Mouse (Mus musculus) hindbrain, postnatal 0 days (tissue): ENCODE data around the gene Mettl5. TPM values are rescaled to one million over a fixed set of nuclear protein-coding genes. Genes with fewer than 3 reads are reported as not detected.

Experiments used
- ATAC-seq: fragments of 200-750 bp; cut with Nextera tagmentation; 2 replicates; pipeline ENCODE4 v1.8.0; 2017; ENCODE audit warnings: mild to moderate bottlenecking, moderate TSS enrichment, moderate library complexity
- DNase-seq: peaks from one replicate; pipeline ENCODE4 v3.0.0-alpha.2; 2015; ENCODE audit warnings: low spot score
- H3K27ac ChIP-seq: fragments of 300-500 bp; sonication (generic); 2 replicates; pipeline ENCODE4 v1.5.1; 2014; ENCODE audit warnings: mild to moderate bottlenecking
- H3K27me3 ChIP-seq: fragments of 300-500 bp; sonication (generic); 2 replicates; pipeline ENCODE4 v1.6.1; 2014; ENCODE audit warnings: low read length, mixed read lengths; ENCODE audit not compliant: insufficient read depth
- H3K36me3 ChIP-seq: fragments of 300-500 bp; sonication (generic); 2 replicates; pipeline ENCODE4 v1.6.1; 2014; ENCODE audit warnings: low read length, mixed read lengths; ENCODE audit not compliant: insufficient read depth
- H3K4me1 ChIP-seq: fragments of 300-500 bp; sonication (generic); 2 replicates; pipeline ENCODE4 v1.6.1; 2014; ENCODE audit warnings: antibody characterized with exemption, low read length, mixed read lengths; ENCODE audit not compliant: insufficient read depth
- H3K4me2 ChIP-seq: fragments of 300-500 bp; sonication (generic); 2 replicates; pipeline ENCODE4 v1.6.1; 2014; ENCODE audit warnings: low read depth, mild to moderate bottlenecking, low read length, moderate library complexity, mixed read lengths
- H3K4me3 ChIP-seq: fragments of 300-500 bp; sonication (generic); 2 replicates; pipeline ENCODE4 v1.5.1; 2014; ENCODE audit warnings: low read length
- H3K9ac ChIP-seq: fragments of 300-500 bp; sonication (generic); replicated peaks from 2 replicates; pipeline ENCODE4 v1.6.1; 2014; ENCODE audit warnings: mild to moderate bottlenecking, low read length, moderate library complexity, mixed read lengths
- H3K9me3 ChIP-seq: fragments of 300-500 bp; sonication (generic); 2 replicates; pipeline ENCODE4 v1.6.1; 2016; ENCODE audit warnings: low read length, mixed read lengths
- CTCF ChIP-seq: IDR thresholded peaks from 2 replicates; pipeline ENCODE4 v1.5.1; 2016; ENCODE audit warnings: antibody characterized with exemption, control low read depth, low read depth
- WGBS: fragments of 180-500 bp; shearing (Covaris S2); extraction: QIAGEN DNeasy Blood & Tissue Kit; methylation state at CpG from one replicate; pipeline ENCODE4 v1.1.7; 2014; 5-methylcytosine and 5-hydroxymethylcytosine counted together
- polyA plus RNA-seq: library from polyadenylated mRNA; unstranded; fragments of >200 nt; fragmentation: Nextera tagmentation; extraction: Ambion mirVana; gene quantifications from 2 replicates; pipeline ENCODE4 v1.2.1, GENCODE M21; 2015
- total RNA-seq: library from RNA; depleted of rRNA; stranded (reverse); fragments of >200 nt; gene quantifications from 2 replicates; pipeline ENCODE4 v1.2.3, GENCODE M21; 2014

Gene Mettl5
- total and polyA plus RNA-seq, 2 experiments from 2014 or later, result 10.9 to 39.4 TPM

DNA sequence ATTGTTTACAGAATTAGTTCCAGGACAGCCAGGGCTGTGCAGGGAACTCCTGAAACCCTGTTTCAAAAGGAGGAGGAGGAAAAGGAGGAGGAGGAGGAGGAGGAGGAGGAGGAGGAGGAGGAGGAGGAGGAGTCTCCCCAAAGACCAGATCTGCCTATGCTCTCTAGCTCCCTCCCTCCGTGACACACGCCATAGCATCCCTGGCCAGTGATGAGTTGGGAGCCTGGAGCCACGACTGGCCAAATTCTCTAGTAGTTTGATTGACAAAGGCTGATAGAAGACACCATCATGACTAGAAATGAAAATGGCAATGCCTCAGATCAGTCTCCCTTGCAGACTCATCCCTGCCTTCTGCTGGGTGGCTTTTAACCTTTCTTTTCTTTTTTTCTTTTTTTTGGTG, 47.4 kb downstream of the Mettl5 start:
- ATAC-seq (no peak; the same call in 1 of the 2 replicates), DNase-seq (no peak)
- Histone ChIP-seq H3K4me2 (no peak overlapping the region), H3K36me3 (peaks cover 17% of the 10 kb centered on the region), H3K27ac (no peak overlapping the region), H3K9ac (no peak overlapping the region), H3K4me1 (no peaks in the 10 kb centered on the region), H3K9me3 (no peaks in the 10 kb centered on the region), H3K4me3 (no peak overlapping the region), H3K27me3 (no peaks in the 10 kb centered on the region)
- WGBS, result 27% methylated on average over 3 of the region's 3 CpGs
- TF ChIP-seq CTCF, result peak; percentile 17; the same call in 1 of the 2 replicates

DNA sequence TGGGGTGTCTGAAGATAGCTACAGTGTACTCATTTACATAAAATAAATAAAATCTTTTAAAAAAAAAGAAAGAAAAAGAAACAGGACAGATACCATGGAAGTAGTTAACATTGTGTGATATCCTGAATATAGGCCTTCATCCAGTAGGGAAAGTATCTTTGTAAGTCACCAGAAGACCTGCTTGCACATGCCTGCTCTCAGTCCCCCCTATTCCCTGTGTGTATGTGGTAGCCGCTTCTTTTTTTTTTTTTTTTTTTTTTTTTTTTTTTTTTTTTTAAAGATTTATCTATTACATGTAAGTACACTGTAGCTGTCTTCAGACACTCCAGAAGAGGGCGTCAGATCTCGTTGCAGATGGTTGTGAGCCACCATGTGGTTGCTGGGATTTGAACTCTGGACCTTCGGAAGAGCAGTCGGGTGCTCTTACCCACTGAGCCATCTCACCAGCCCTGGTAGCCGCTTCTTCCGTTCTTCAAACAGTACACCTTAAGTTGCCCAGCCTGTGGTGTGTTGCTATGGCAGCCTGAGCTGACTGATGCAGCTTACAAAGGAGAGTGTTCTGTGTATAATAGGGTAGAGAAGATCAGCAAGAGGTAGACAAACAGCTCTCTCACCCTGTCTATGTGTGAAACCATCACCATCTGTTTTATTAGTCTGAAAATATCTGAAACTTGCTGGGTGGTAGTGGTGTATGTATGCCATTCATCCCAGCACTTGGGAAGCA, 48.0 kb downstream of the Mettl5 start:
- no peak overlapping the region for H3K4me3 ChIP-seq
- WGBS, result 82% methylated on average over 5 of the region's 7 CpGs
- H3K4me2 ChIP-seq, result no peak overlapping the region
- no peak for TF ChIP-seq CTCF
- DNase-seq (no peak), ATAC-seq (peak; percentile 21; the same call in 1 of the 2 replicates)
- H3K9me3 ChIP-seq, result no peaks in the 10 kb centered on the region
- no peak overlapping the region for H3K27ac ChIP-seq
- no peaks in the 10 kb centered on the region for H3K4me1 ChIP-seq
- no peaks in the 10 kb centered on the region for H3K27me3 ChIP-seq
- H3K36me3 ChIP-seq, result peaks cover 17% of the 10 kb centered on the region
- H3K9ac ChIP-seq, result no peak overlapping the region

DNA sequence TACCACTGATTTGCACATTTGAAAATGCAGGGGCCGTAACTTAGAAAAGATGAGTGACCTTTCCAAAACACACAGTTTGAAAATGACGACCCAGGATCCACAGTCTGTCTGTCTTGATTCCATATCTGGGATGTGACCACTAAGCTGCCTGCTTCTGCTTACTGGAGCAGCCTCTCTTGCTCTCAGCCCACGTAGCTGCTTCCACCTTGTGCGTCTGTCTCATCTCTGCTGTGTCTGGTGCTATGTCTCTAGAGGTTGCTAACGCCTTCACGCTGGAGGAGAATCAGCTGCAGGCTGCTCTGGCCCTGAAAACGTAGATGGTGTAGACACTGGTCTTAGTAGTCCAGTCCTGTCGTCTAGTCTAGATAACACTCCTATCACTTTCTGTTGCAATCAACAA, 55.3 kb downstream of the Mettl5 start:
- no peaks in the 10 kb centered on the region for H3K27me3 ChIP-seq
- peaks cover 31% of the 10 kb centered on the region for H3K36me3 ChIP-seq
- H3K9ac ChIP-seq, result no peak overlapping the region
- no peak overlapping the region for H3K4me2 ChIP-seq
- H3K27ac ChIP-seq, result no peak overlapping the region
- no peak for TF ChIP-seq CTCF
- ATAC-seq (no peak), DNase-seq (no peak)
- no peaks in the 10 kb centered on the region for H3K9me3 ChIP-seq
- peaks cover 5% of the 10 kb centered on the region; the same call in 1 of the 2 replicates for H3K4me1 ChIP-seq
- 92% methylated on average over 8 of the region's 8 CpGs for WGBS
- H3K4me3 ChIP-seq, result no peak overlapping the region

DNA sequence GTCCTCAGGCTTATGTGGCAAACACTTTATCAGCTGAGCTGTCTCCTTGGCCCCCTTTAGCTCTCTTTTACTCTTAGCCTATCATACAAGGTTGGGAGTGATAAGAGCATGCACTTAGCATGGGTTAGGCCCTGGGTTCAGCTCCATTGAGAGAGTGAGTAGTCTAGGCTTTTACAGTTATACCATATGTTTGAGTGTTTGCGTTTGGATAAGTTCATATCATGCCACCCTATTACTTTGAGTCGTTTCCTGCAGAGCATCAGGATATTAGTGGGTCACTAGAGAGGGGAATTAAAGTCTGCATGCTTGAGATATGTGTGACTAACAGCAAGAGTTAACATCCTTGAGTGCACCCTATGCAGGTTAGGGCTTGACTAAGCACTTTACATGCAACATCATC, 55.7 kb downstream of the Mettl5 start:
- TF ChIP-seq CTCF, result no peak
- Histone ChIP-seq H3K27me3 (no peaks in the 10 kb centered on the region), H3K4me1 (peaks cover 10% of the 10 kb centered on the region), H3K4me3 (no peak overlapping the region), H3K27ac (no peak overlapping the region), H3K9me3 (no peaks in the 10 kb centered on the region), H3K4me2 (no peak overlapping the region), H3K36me3 (peaks cover 28% of the 10 kb centered on the region), H3K9ac (no peak overlapping the region)
- DNase-seq, result no peak
- WGBS, result 95% methylated on average over 2 of the region's 2 CpGs
- no peak for ATAC-seq

DNA sequence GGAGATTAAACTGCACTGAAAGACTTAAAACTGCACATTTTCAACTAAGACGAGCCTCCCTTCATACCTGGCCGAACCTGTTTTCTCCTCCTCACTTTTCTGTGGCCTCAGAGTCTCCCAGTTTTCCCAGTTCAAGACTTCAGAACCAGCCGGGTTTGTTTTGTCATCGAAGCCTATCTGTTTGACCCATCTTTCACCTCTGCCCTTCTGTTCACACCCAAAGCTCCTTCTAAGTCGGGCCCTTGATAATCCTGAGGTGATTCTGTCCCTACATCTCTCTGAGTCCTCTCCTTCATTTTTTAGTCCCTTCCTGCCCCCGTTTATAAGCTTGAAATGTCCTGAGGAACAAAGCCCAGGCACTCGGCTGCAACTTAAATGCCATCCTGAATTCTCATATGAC, 57.4 kb downstream of the Mettl5 start:
- no peak for DNase-seq
- no peak for TF ChIP-seq CTCF
- 57% methylated on average over 7 of the region's 7 CpGs for WGBS
- Histone ChIP-seq H3K4me2 (no peak overlapping the region), H3K36me3 (peaks cover 19% of the 10 kb centered on the region; the same call in 1 of the 2 replicates), H3K27ac (no peak overlapping the region), H3K27me3 (no peaks in the 10 kb centered on the region), H3K4me1 (peaks cover 14% of the 10 kb centered on the region), H3K9me3 (no peaks in the 10 kb centered on the region), H3K9ac (no peak overlapping the region), H3K4me3 (no peak overlapping the region)
- ATAC-seq, result no peak

DNA sequence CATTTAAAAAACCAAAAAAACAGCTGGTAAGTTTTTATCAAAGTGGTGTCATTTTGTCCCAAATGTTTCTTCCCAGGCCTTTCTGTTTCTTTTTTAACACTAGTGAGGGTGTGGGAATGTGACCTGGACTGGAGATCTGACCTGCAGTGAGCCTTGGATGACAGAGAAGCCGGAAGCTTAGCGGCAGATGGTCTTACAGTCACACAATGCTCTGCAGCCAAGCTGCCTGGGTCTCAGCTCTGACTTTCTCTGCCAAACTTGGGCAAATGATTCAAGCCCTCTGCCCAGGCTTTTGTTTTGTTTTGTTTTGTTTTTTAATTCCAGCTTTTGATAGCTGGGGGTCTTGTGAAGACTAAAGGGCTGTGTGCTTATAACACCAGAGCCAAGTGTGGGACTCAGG, 59.0 kb downstream of the Mettl5 start:
- H3K4me2 ChIP-seq, result peak overlapping the region; percentile 34
- no peak for TF ChIP-seq CTCF
- ATAC-seq (no peak), DNase-seq (peak; percentile 55)
- no peak overlapping the region for H3K4me3 ChIP-seq
- no peaks in the 10 kb centered on the region for H3K9me3 ChIP-seq
- H3K9ac ChIP-seq, result peak overlapping the region; percentile 31; the same call in 1 of the 2 replicates
- peaks cover 19% of the 10 kb centered on the region; the same call in 1 of the 2 replicates for H3K36me3 ChIP-seq
- 30% methylated on average over 2 of the region's 2 CpGs for WGBS
- no peaks in the 10 kb centered on the region for H3K27me3 ChIP-seq
- peaks cover 14% of the 10 kb centered on the region for H3K4me1 ChIP-seq
- peak overlapping the region; percentile 74 for H3K27ac ChIP-seq

DNA sequence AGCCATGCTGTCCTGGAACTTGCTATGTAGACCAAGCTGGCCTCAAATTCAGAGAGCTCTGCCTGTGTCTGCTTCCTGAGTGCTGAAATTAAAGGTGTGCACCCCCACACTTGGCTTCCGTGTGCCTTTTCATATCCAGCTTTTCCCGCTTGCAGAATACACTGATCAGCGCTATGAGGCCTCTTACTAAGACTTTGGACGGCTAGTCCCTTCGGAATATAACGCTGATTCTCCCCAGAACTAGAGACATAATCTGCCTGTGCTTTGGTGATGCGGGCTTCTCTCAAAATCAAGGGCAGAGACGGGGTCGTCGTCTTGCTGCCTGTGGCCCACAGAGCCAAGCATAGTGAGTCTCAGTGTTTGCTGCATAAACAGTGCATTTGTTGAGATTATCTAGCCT, 59.5 kb downstream of the Mettl5 start:
- Histone ChIP-seq H3K9me3 (no peaks in the 10 kb centered on the region), H3K4me1 (peaks cover 14% of the 10 kb centered on the region), H3K36me3 (peaks cover 16% of the 10 kb centered on the region; the same call in 1 of the 2 replicates), H3K4me2 (peak overlapping the region; percentile 34; the same call in 1 of the 2 replicates), H3K27me3 (no peaks in the 10 kb centered on the region), H3K4me3 (no peak overlapping the region), H3K9ac (peak overlapping the region; percentile 31; the same call in 1 of the 2 replicates), H3K27ac (peak overlapping the region; percentile 74)
- 67% methylated on average over 10 of the region's 10 CpGs for WGBS
- no peak for ATAC-seq
- no peak for DNase-seq
- no peak for TF ChIP-seq CTCF
